Mouse (Mus musculus): ENCODE data around the gene Atg4c.

Atg4c gene

GRCm38 (mm10) chr4:99263191-99263590, 69.5 kb downstream of the Atg4c start:
- no peak for DNase-seq (ENCODE audit: low spot score in 2 of 2)

GRCm38 (mm10) chr4:99263663-99264062, 69.9 kb downstream of the Atg4c start:
- no peak for DNase-seq (ENCODE audit: low spot score in 2 of 2)

- DNase-seq (ENCODE audit: low spot score in 2 of 2): no peak
Observed at GRCm38 (mm10) chr4:99266843-99267445, 73.2 kb downstream of the Atg4c start.

- DNase-seq (ENCODE audit: low spot score in 2 of 2): peak; percentile 33 to 44
Observed at GRCm38 (mm10) chr4:99272860-99273259, 79.1 kb downstream of the Atg4c start.

- DNase-seq (ENCODE audit: low spot score in 2 of 2): no peak
Observed at GRCm38 (mm10) chr4:99273466-99273865, 79.7 kb downstream of the Atg4c start.

GRCm38 (mm10) chr4:99273979-99274378, 80.2 kb downstream of the Atg4c start:
- DNase-seq (ENCODE audit: low spot score in 2 of 2): no peak

GRCm38 (mm10) chr4:99278876-99279275, 85.1 kb downstream of the Atg4c start:
- no peak for DNase-seq (ENCODE audit: low spot score in 2 of 2)

GRCm38 (mm10) chr4:99281711-99282110, 88.0 kb downstream of the Atg4c start:
- no peak for DNase-seq (ENCODE audit: low spot score in 2 of 2)

- no peak for DNase-seq (ENCODE audit: low spot score in 2 of 2)
Observed at GRCm38 (mm10) chr4:99289286-99289685, 95.6 kb downstream of the Atg4c start.

GRCm38 (mm10) chr4:99298676-99299075, 104.9 kb downstream of the Atg4c start:
- peak; percentile 40 to 58 for DNase-seq (ENCODE audit: low spot score in 2 of 2)

- no peak for DNase-seq (ENCODE audit: low spot score in 2 of 2)
Observed at GRCm38 (mm10) chr4:99304793-99305192, 111.1 kb downstream of the Atg4c start.

All from right cerebral cortex, postnatal 10 days (tissue).